Mouse (Mus musculus): Measurements from ENCODE around the gene Pex11b.

DNA sequence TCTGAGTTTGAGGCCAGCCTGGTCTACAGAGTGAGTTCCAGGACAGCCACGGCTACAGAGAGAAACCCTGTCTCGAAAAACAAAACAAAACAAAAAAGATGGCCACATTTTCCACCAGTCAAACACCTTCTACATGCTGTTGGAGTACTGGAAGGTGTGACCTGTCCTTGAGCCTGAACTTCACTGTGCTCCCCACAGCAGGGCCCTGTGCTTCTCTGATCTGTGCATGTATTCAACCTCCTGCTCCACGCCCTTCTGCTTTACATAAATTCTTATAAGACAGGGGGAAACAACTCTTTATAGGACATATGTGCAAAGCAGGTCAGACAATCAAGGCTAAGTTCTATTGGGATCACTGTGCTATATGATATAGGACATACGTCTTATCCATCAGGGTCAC, 12.0 kb upstream of the Pex11b start:
- no peak for TF ChIP-seq POLR2A (IDR thresholded peaks at IDR 0.05; ENCODE audit: extremely low read depth, insufficient read depth, low read length)
- TF ChIP-seq CTCF (IDR thresholded peaks at IDR 0.05; ENCODE audit: low read depth, low read length), result no peak

Measured in liver, adult 2 months (tissue).